Mouse (Mus musculus) heart, embryonic 14.5 days (tissue): ENCODE data around the gene Cpm. TPM values are rescaled to one million over a fixed set of nuclear protein-coding genes. Genes with fewer than 3 reads are reported as not detected.
"Not testable (repeated sequence)": the region's sequence is repeated elsewhere in the genome, so short reads cannot be mapped to it uniquely, and the experiment has no call there.

ENCODE experiments used
- ATAC-seq: fragments of 200-750 bp; cut with Nextera tagmentation; 2 replicates; pipeline ENCODE4 v1.8.0; 2017; ENCODE audit warnings: low read depth, moderate TSS enrichment; ENCODE audit not compliant: insufficient number of reproducible peaks, insufficient read depth, low FRiP score
- H3K27ac ChIP-seq, 2 experiments: fragments of 200-500 bp in 1 of 2; fragments of 300-500 bp in 1 of 2; sonication (generic) in 1 of 2; replicated peaks in 1 of 2; 2 replicates each; pipeline ENCODE4 v1.5.1; 2012 to 2014; ENCODE audit warnings: low read depth in 2 of 2, low read length in 2 of 2, control low read depth in 1 of 2, mild to moderate bottlenecking in 1 of 2, mixed read lengths in 1 of 2; ENCODE audit not compliant: control insufficient read depth in 1 of 2, insufficient read depth in 1 of 2
- H3K27me3 ChIP-seq: fragments of 300-500 bp; sonication (generic); 2 replicates; pipeline ENCODE4 v1.6.1; 2014; ENCODE audit warnings: mild to moderate bottlenecking, low read length, control low read depth; ENCODE audit not compliant: control insufficient read depth, insufficient read depth
- H3K36me3 ChIP-seq: fragments of 300-500 bp; sonication (generic); 2 replicates; pipeline ENCODE4 v1.6.1; 2014; ENCODE audit warnings: mild to moderate bottlenecking, control low read depth, low read length, mixed read lengths; ENCODE audit not compliant: control insufficient read depth, insufficient read depth
- H3K4me1 ChIP-seq, 2 experiments: fragments of 200-500 bp in 1 of 2; fragments of 300-500 bp in 1 of 2; sonication (generic) in 1 of 2; 2 replicates each; pipeline ENCODE4 v1.6.1; 2012 to 2014; ENCODE audit warnings: low read length in 2 of 2, control low read depth in 1 of 2, mixed read lengths in 1 of 2; ENCODE audit not compliant: control insufficient read depth in 2 of 2, insufficient read depth in 2 of 2
- H3K4me2 ChIP-seq: fragments of 300-500 bp; sonication (generic); 2 replicates; pipeline ENCODE4 v1.6.1; 2014; ENCODE audit warnings: mild to moderate bottlenecking, low read length
- H3K4me3 ChIP-seq, 2 experiments: fragments of 200-500 bp in 1 of 2; fragments of 300-500 bp in 1 of 2; sonication (generic) in 1 of 2; 2 replicates each; pipeline ENCODE4 v1.5.1; 2012 to 2014; ENCODE audit warnings: low read length in 2 of 2, mild to moderate bottlenecking in 2 of 2, control low read depth in 1 of 2, low read depth in 1 of 2, moderate library complexity in 1 of 2; ENCODE audit not compliant: control insufficient read depth in 1 of 2, insufficient read depth in 1 of 2
- H3K9ac ChIP-seq: fragments of 300-500 bp; sonication (generic); 2 replicates; pipeline ENCODE4 v1.6.1; 2014; ENCODE audit warnings: mild to moderate bottlenecking, low read length
- H3K9me3 ChIP-seq: fragments of 300-500 bp; sonication (generic); 2 replicates; pipeline ENCODE4 v1.6.1; 2016; ENCODE audit warnings: low read length, control low read depth; ENCODE audit not compliant: control insufficient read depth
- WGBS: fragments of 180-500 bp; shearing (Covaris S2); extraction: QIAGEN DNeasy Blood & Tissue Kit; methylation state at CpG from one replicate; pipeline ENCODE4 v1.1.7; 2014; 5-methylcytosine and 5-hydroxymethylcytosine counted together
- polyA plus RNA-seq: library from polyadenylated mRNA; unstranded; fragments of >200 nt; fragmentation: Nextera tagmentation; extraction: Ambion mirVana; gene quantifications from 2 replicates; pipeline ENCODE4 v1.2.1, GENCODE M21; 2014

The Cpm gene
- polyA plus RNA-seq, 1 experiment from 2014 or later, result 0.96 TPM

DNA sequence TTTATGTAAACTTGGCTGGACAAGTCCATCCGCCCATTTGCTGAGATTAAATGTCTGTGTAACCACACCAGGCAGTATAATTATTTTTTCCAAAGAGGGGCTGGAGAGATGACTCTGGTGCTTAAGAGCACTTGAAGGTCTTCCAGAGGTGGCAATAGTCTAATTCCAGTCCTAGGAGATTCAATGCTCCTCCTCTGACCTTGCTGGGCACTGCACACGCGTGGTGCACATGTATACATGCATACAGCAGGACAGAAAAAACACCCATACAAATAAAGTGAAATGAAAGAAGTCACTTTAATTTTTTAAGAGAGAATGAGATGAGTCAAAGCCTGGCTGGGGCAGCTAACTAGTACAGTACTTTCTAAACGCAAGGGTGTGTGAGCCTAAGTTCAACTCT is 70.6 kb downstream of the Cpm start:
- Histone ChIP-seq H3K27me3 (no peaks in the 10 kb centered on the region), H3K36me3 (peaks cover 100% of the 10 kb centered on the region), H3K4me3 (no peak overlapping the region), H3K4me1 (no peaks in the 10 kb centered on the region), H3K4me2 (no peak overlapping the region), H3K9me3 (no peaks in the 10 kb centered on the region), H3K27ac (no peak overlapping the region), H3K9ac (no peak overlapping the region)
- WGBS, result 98% methylated on average over 4 of the region's 4 CpGs
- no peak for ATAC-seq

DNA sequence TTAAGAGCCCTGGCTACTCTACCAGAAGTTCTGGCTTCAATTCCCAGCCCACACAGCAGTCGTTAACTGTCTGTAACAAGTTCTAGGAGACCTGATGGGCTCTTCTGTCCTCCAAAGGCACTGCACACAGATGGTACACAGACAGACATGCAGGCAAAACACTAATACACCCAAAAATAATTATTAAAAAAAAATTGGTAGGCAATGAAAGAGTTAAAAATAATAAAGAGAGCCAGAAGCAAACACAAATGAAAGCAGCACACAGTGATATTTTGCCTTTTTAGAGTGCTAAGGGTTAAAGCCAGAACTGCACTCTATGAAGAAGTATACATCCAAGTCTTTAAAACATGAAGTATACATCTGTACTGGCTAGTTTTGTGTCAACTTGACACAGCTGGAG is 71.2 kb downstream of the Cpm start:
- Histone ChIP-seq H3K4me2 (no peak overlapping the region), H3K9ac (no peak overlapping the region), H3K36me3 (peaks cover 100% of the 10 kb centered on the region), H3K27me3 (no peaks in the 10 kb centered on the region), H3K4me1 (no peaks in the 10 kb centered on the region), H3K27ac (no peak overlapping the region), H3K4me3 (no peak overlapping the region), H3K9me3 (no peaks in the 10 kb centered on the region)
- 93% methylated on average over 1 of the region's 1 CpGs for WGBS
- ATAC-seq, result no peak

DNA sequence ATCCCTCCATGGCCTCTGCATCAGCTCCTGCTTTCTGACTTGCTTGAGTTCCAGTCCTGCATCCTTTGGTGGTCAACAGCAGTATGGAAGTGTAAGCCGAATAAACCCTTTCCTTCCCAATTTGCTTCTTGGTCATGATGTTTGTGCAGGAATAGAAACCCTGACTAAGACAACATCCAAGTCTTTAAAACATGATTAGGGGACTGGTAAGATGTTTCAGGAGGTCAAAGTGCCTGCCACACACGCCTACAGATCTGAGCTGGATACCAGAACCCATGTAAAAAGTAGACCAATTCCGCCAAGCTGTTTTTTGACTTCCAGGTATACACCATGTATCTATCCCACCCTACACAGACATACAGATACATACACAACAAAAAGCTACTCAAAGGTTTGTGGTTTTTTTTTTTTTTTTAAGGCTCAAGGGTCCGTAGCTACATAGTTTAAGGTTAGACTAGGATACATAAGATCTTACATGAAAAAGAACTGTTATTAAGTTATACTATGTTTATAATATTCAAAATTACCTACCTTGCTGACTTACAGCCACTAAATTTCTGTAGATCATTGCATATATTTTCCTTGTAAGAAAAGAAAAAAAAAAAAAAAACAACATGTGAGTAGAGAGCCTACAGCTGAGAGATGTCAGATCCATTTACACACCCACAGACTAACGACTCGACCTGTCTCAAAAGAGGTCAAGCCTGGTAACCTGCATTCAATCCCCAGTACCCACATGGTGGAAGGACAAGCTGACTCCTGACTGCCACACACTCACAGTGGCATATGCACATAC is 71.9 kb downstream of the Cpm start:
- H3K36me3 ChIP-seq, result peaks cover 98% of the 10 kb centered on the region
- no peaks in the 10 kb centered on the region for H3K27me3 ChIP-seq
- ATAC-seq, result no peak
- H3K4me3 ChIP-seq, result no peak overlapping the region
- H3K9ac ChIP-seq, result no peak overlapping the region
- H3K9me3 ChIP-seq, result no peaks in the 10 kb centered on the region
- H3K4me1 ChIP-seq, result no peaks in the 10 kb centered on the region
- H3K27ac ChIP-seq, result no peak overlapping the region
- H3K4me2 ChIP-seq, result no peak overlapping the region
- 95% methylated on average over 6 of the region's 6 CpGs for WGBS

DNA sequence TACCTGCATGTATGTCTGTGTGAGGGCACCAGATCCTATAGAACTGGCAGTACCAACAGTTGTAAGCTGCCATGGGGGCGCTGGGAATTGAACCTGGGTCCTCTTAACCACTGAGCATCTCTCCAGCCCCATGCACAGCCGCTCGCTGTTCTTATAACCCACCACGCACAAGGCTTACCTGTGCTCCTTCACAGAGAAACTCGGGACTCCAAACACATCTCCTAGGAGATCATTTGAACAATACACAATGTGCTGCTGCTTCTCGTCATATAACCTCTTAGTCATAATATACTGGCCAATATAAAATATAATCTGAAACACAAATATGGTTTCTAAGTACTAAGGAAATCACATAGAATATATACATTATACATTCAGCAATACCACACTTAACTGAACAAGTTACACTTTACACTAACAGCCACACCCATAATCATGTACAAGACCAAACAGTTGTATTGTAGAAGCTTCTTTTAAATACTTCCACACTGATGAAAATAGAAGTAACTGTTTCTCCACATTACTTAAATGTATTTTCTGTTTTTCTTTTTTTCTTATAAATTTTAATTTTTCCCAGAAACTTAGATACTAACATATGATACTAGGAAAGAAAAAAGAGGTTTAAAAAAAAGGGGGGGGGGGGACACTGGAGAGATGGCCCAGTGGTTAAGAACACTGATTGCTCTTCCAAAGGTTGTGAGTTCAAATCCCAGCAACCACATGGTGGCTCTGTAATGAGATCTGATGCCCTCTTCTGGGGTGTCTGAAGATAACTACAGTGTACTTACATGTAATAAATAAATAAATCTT is 72.9 kb downstream of the Cpm start:
- no peaks in the 10 kb centered on the region for H3K27me3 ChIP-seq
- no peak overlapping the region for H3K4me3 ChIP-seq
- peaks cover 97% of the 10 kb centered on the region for H3K36me3 ChIP-seq
- no peak overlapping the region for H3K4me2 ChIP-seq
- no peak for ATAC-seq
- H3K27ac ChIP-seq, result no peak overlapping the region
- peaks cover 0 to 6% of the 10 kb centered on the region in 2 experiments; a peak in 1 of 4 replicates for H3K4me1 ChIP-seq
- H3K9ac ChIP-seq, result no peak overlapping the region
- 97% methylated on average over 6 of the region's 6 CpGs for WGBS
- H3K9me3 ChIP-seq, result no peaks in the 10 kb centered on the region

DNA sequence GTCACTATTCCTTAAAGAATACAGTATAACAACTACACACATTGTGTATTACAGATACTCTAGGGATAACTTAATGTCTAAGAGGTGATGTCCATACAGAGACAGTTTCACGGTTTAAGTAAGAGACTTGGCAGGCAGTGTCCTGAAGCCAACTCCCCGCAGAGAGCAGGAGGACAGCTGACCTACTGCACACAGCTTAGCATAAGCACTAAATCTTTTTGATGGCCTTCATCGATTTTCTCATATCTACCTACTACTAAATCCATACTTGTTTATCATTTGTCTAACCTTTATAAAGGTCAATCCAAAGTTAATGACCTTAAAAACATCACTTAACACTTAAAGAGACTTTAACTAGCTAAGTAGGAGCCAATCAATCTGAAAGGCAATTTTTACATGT is 74.2 kb downstream of the Cpm start:
- Histone ChIP-seq H3K9me3 (no peaks in the 10 kb centered on the region), H3K4me2 (no peak overlapping the region), H3K4me3 (no peak overlapping the region), H3K9ac (no peak overlapping the region), H3K27ac (no peak overlapping the region), H3K36me3 (peaks cover 94% of the 10 kb centered on the region), H3K4me1 (peaks cover 0 to 6% of the 10 kb centered on the region in 2 experiments; a peak in 1 of 4 replicates), H3K27me3 (no peaks in the 10 kb centered on the region)
- 96% methylated on average over 3 of the region's 3 CpGs for WGBS
- ATAC-seq, result no peak

DNA sequence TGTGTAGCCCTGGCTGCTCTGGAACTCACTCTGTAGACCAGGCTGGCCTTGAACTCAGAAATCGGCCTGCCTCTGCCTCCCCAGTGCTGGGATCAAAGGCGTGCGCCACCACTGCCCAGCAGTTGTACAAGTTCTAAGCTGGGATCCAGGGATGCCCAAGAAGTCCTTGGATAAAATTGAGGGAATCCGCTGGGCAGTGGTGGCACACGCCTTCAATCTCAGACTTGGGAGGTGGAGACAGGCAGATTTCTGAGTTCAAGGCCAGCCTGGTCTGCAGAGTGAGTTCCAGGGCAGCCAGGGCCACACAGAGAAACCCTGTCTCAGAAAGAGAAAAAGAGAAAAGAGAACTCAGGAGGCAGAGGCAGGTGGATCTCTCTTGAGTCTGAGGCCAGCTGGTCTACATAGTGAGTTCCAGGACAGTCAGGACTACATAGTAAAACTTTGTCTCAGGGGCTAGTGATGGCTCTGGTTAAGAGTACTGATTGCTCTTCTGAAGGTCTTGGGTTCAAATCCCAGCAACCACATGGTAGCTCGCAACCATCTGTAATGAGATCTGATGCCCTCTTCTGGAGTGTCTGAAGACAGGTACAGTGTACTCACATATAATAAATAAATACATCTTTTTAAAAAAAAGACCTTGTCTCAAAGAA is 75.1 kb downstream of the Cpm start:
- not testable (repeated sequence) for H3K27ac ChIP-seq, H3K4me3 ChIP-seq, H3K4me2 ChIP-seq, ATAC-seq, H3K27me3 ChIP-seq, H3K9ac ChIP-seq, H3K9me3 ChIP-seq
- Histone ChIP-seq H3K36me3 (peaks cover 93% of the 10 kb centered on the region), H3K4me1 (peaks cover 0 to 14% of the 10 kb centered on the region in 2 experiments; a peak in 3 of 4 replicates)
- 93% methylated on average over 6 of the region's 6 CpGs for WGBS

DNA sequence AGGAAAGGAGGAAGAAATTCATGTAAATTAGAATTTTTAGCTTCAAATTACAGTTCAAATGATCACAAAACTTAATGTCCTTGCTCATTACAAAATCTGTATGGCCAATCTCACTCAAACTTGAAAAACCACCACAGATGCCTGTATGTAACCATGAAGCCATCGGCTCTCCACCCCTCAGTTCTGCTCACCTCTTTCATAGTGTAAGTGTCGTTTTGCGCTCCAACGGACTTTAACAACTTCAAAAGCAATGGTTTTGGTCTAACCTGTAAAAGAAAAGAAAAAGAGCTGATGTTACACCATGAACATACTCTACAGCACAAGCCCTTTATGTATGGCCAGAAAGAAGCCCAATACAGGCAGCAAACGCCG is 75.7 kb downstream of the Cpm start:
- Histone ChIP-seq H3K4me2 (no peak overlapping the region), H3K27ac (no peak overlapping the region), H3K36me3 (peaks cover 89% of the 10 kb centered on the region), H3K4me3 (no peak overlapping the region), H3K9me3 (no peaks in the 10 kb centered on the region), H3K27me3 (no peaks in the 10 kb centered on the region), H3K9ac (no peak overlapping the region), H3K4me1 (peaks cover 0 to 15% of the 10 kb centered on the region in 2 experiments; a peak in 3 of 4 replicates)
- ATAC-seq, result no peak
- 96% methylated on average over 6 of the region's 6 CpGs for WGBS
